Mouse (Mus musculus): ENCODE results near the gene Rab27a.

- TF ChIP-seq CTCF (IDR thresholded peaks at IDR 0.05; ENCODE audit: insufficient read depth, low read length) (no peak), POLR2A (IDR thresholded peaks at IDR 0.05; ENCODE audit: borderline replicate concordance, extremely low read depth, low read depth, low read length) (no peak)
Measured at GRCm38 (mm10) chr9:73130529-73130928, 85.9 kb downstream of the Rab27a start.
